Mouse (Mus musculus) testis, adult 2 months (tissue): Measurements from ENCODE around the gene Gm12216.

Source experiments
- CTCF ChIP-seq: fragments of 200-500 bp; IDR thresholded peaks from 2 replicates; pipeline ENCODE4 v1.5.1; 2012; ENCODE audit warnings: low read depth, mild to moderate bottlenecking, inconsistent platforms, low read length, moderate library complexity; ENCODE audit not compliant: control insufficient read depth, insufficient read depth, insufficient replicate concordance
- POLR2A ChIP-seq: fragments of 200-500 bp; IDR thresholded peaks from 2 replicates; pipeline ENCODE4 v1.6.1; 2012; ENCODE audit warnings: low read depth, mild to moderate bottlenecking, inconsistent platforms, low read length, moderate library complexity; ENCODE audit not compliant: control insufficient read depth

DNA sequence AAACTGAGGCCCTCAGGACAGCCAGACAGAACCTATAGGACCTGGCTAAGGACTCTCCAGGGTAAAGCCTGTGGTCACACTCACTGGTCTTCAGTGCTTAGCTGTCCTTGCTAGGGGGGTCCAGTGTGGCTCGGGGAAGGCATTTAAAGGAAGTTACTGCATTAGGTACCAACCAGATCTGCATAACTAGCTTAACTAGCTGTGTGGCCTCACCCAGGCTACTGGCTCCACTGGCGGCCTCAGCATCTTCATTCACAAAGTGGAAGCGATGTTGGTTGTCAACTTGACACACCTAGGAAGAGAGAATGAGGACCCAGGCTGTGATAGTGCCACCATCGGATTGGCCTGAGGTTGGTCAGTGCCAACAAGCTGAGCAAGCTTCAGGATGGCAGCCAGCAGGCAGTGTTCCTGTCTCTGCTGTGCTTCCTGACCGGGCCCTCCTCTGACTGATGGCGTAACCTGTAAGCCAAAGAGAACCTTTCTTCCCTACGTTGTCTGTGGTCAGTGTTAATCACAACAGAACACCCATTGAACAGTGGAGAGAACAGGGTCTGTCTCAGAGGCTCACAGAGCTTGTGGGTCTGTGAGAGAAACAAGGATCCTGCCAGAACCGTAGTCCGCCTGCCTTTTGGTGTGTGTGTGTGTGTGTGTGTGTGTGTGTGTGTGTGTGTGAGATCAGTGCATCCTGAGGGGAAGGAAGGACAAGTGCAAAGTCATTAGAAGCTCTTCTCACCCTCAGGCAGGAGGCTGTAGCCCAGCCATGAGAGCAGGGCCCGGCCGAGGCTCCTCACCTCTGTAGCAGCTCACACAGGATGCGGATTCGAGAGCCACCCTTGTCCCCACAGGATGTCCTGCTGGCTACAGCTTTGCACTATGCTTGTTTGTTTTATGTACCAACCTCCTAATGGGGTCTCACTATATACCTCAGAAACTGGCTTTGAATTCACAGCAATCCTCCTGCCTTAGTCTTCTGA lies 72.7 kb downstream of the Gm12216 start:
- no peak for TF ChIP-seq CTCF
- TF ChIP-seq POLR2A = no peak
